Mouse (Mus musculus) neural tube, embryonic 11.5 days (tissue): Measurements from ENCODE around the gene Lrrc8b. TPM values are rescaled to one million over a fixed set of nuclear protein-coding genes. Genes with fewer than 3 reads are reported as not detected.
A peak's percentile ranks its signal among the peaks of the same experiment; 100 is the strongest.

Experiments
- ATAC-seq: fragments of 200-750 bp; cut with Nextera tagmentation; 2 replicates; pipeline ENCODE4 v1.8.0; 2017; ENCODE audit warnings: moderate number of reproducible peaks, mild to moderate bottlenecking, moderate TSS enrichment, moderate library complexity; ENCODE audit not compliant: insufficient read depth, low FRiP score, low TSS enrichment
- DNase-seq: peaks from one replicate; pipeline ENCODE4 v3.0.0-alpha.2; 2015; ENCODE audit warnings: low spot score
- H3K27ac ChIP-seq: fragments of 300-500 bp; sonication (generic); 2 replicates; pipeline ENCODE4 v1.5.1; 2014; ENCODE audit warnings: low read depth, mild to moderate bottlenecking, low read length
- H3K27me3 ChIP-seq: fragments of 300-500 bp; sonication (generic); 2 replicates; pipeline ENCODE4 v1.6.1; 2014; ENCODE audit warnings: mild to moderate bottlenecking, low read length, mixed read lengths; ENCODE audit not compliant: control insufficient read depth, insufficient read depth
- H3K36me3 ChIP-seq: fragments of 300-500 bp; sonication (generic); 2 replicates; pipeline ENCODE4 v1.6.1; 2014; ENCODE audit warnings: mild to moderate bottlenecking, low read length, moderate library complexity, mixed read lengths; ENCODE audit not compliant: control insufficient read depth, insufficient read depth
- H3K4me1 ChIP-seq: fragments of 300-500 bp; sonication (generic); 2 replicates; pipeline ENCODE4 v1.6.1; 2014; ENCODE audit warnings: low read length, mixed read lengths; ENCODE audit not compliant: control insufficient read depth, insufficient read depth
- H3K4me2 ChIP-seq: fragments of 300-500 bp; sonication (generic); 2 replicates; pipeline ENCODE4 v1.6.1; 2014; ENCODE audit warnings: low read depth, mild to moderate bottlenecking, moderate library complexity
- H3K4me3 ChIP-seq: fragments of 300-500 bp; sonication (generic); 2 replicates; pipeline ENCODE4 v1.5.1; 2014; ENCODE audit warnings: low read depth, low read length
- H3K9ac ChIP-seq: fragments of 300-500 bp; sonication (generic); 2 replicates; pipeline ENCODE4 v1.6.1; 2014; ENCODE audit warnings: mild to moderate bottlenecking, low read length
- H3K9me3 ChIP-seq: fragments of 300-500 bp; sonication (generic); 2 replicates; pipeline ENCODE4 v1.6.1; 2016; ENCODE audit warnings: low read length; ENCODE audit not compliant: control insufficient read depth
- WGBS: fragments of 180-500 bp; shearing (Covaris S2); extraction: QIAGEN DNeasy Blood & Tissue Kit; methylation state at CpG from one replicate; pipeline ENCODE4 v1.1.7; 2014; 5-methylcytosine and 5-hydroxymethylcytosine counted together
- polyA plus RNA-seq: library from polyadenylated mRNA; unstranded; fragments of >200 nt; fragmentation: Nextera tagmentation; extraction: Ambion mirVana; gene quantifications from 2 replicates; pipeline ENCODE4 v1.2.1, GENCODE M21; 2014

Lrrc8b gene
- polyA plus RNA-seq, 1 experiment from 2014 or later = 14.8 TPM

GRCm38 (mm10) chr5:105401536-105401935, 14.0 kb upstream of the Lrrc8b start:
- no peak for ATAC-seq
- Histone ChIP-seq H3K36me3 (no peaks in the 10 kb centered on the region), H3K4me2 (no peak overlapping the region), H3K4me3 (no peak overlapping the region), H3K4me1 (0 out of 2 replicates have a peak, but pooled peaks cover 3% of the 10 kb centered on the region), H3K9ac (no peak overlapping the region), H3K27ac (no peak overlapping the region), H3K9me3 (no peaks in the 10 kb centered on the region), H3K27me3 (no peaks in the 10 kb centered on the region)
- WGBS = 90% methylated on average over 5 of the region's 6 CpGs
- no peak for DNase-seq

DNA sequence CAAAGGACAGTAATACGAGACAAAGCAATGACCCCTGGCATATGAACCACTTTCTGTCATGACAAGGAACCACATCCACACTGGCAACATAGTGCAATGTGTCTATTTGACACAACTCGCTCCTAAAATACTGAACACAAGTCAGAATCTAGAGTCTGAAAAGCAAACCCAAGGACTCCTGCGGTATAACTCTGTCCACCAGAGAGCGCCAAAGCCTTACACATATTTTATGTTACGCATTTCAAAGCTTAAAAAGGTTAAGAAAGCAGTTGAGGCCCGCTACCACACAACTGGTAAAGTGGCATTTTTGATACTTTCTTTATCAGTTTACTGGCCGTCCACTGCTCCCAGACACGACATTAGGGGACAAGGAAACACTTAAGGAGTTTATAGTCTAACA, 10.6 kb upstream of the Lrrc8b start:
- H3K9me3 ChIP-seq = no peaks in the 10 kb centered on the region
- H3K27me3 ChIP-seq = no peaks in the 10 kb centered on the region
- ATAC-seq (no peak), DNase-seq (peak; percentile 80)
- no peaks in the 10 kb centered on the region for H3K4me1 ChIP-seq
- WGBS = 11% methylated on average over 8 of the region's 8 CpGs
- no peak overlapping the region for H3K9ac ChIP-seq
- H3K27ac ChIP-seq = no peak overlapping the region
- H3K36me3 ChIP-seq = no peaks in the 10 kb centered on the region
- no peak overlapping the region for H3K4me2 ChIP-seq
- H3K4me3 ChIP-seq = no peak overlapping the region

DNA sequence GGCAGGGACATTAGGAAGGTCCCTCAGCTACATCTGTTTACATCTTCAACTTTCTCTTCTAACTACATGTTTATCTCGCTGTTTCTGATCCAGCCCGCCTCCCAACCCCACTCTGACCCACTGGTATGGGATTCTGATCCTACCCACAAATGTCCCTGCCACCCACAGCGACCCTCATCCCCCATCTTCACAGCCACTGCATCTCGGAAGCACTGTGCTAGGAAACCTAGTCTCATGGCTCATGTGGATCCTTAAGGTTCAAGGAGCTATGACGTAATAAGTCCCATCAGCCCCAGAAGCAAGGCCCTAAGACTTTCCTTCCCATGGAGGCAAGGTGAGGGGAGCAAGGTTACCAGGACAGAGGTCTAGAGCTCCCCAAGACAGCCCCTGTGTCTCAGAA, 7.9 kb upstream of the Lrrc8b start:
- WGBS = 87% methylated on average over 5 of the region's 5 CpGs
- no peak for DNase-seq
- H3K27me3 ChIP-seq = no peaks in the 10 kb centered on the region
- H3K4me1 ChIP-seq = no peaks in the 10 kb centered on the region
- no peak overlapping the region for H3K9ac ChIP-seq
- H3K27ac ChIP-seq = no peak overlapping the region
- no peak overlapping the region for H3K4me2 ChIP-seq
- no peak for ATAC-seq
- no peaks in the 10 kb centered on the region for H3K36me3 ChIP-seq
- H3K4me3 ChIP-seq = no peak overlapping the region
- H3K9me3 ChIP-seq = no peaks in the 10 kb centered on the region

GRCm38 (mm10) chr5:105409092-105409491, 6.5 kb upstream of the Lrrc8b start:
- no peak overlapping the region for H3K27ac ChIP-seq
- no peaks in the 10 kb centered on the region for H3K36me3 ChIP-seq
- H3K9me3 ChIP-seq = no peaks in the 10 kb centered on the region
- H3K4me1 ChIP-seq = no peaks in the 10 kb centered on the region
- WGBS = 93% methylated on average over 4 of the region's 4 CpGs
- no peak for ATAC-seq
- no peak overlapping the region for H3K4me3 ChIP-seq
- no peaks in the 10 kb centered on the region for H3K27me3 ChIP-seq
- H3K9ac ChIP-seq = no peak overlapping the region
- DNase-seq = no peak
- H3K4me2 ChIP-seq = no peak overlapping the region

DNA sequence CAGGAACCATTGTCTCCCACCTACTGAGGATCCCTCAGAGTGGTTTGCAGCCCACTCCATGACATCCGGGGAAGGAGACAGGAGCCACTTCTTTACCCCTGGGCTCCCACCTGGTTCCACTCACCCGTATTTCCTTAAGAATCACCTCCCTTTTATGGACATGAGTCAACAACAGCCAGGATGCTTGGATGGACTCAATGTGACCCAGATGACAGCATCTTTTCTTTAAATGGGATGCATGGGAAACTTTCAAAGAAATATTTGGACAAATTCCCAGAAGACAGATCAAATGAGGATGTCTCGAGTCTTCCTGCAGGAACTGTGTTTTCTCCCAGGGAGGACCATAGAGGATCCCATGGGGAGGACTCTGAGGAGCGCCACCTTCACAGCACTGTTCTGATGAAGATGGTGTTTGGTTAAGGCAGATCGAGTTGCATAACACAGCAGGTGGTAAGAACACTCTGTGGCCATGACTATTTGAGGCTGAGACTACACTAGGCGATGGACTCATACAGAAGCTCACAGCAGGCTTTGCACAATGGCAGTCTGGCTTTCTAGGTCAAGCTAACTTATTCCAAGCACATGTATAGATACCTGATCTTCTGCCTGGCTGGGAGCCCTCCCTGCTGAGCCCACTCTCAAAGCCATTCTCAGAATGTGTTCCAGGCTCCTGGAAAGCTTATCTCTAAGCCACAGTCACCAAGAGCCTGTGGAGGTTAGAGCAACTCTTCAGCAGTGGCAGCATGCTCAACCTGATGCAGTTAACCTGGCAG, 4.9 kb upstream of the Lrrc8b start:
- Histone ChIP-seq H3K36me3 (no peaks in the 10 kb centered on the region), H3K4me1 (no peaks in the 10 kb centered on the region), H3K27ac (no peak overlapping the region), H3K9ac (no peak overlapping the region), H3K9me3 (no peaks in the 10 kb centered on the region), H3K27me3 (no peaks in the 10 kb centered on the region), H3K4me2 (no peak overlapping the region), H3K4me3 (no peak overlapping the region)
- ATAC-seq = no peak
- no peak for DNase-seq
- 62% methylated on average over 6 of the region's 6 CpGs for WGBS

DNA sequence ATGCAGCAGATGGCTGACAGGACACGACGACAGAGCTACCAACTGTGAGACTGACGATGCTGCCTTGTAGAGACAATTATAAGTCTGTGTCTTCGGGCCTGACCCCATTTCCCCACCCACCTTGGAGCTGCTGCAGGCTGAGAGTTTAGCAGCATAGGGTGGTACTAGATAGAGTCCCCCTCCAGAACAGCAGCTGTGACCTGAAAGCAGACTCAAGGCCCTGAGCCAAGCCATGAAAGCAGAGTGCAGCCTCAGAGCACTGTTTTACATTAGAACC, 4.3 kb upstream of the Lrrc8b start:
- Histone ChIP-seq H3K27ac (no peak overlapping the region), H3K9me3 (no peaks in the 10 kb centered on the region), H3K36me3 (no peaks in the 10 kb centered on the region), H3K4me1 (no peaks in the 10 kb centered on the region), H3K27me3 (no peaks in the 10 kb centered on the region), H3K4me3 (no peak overlapping the region), H3K4me2 (no peak overlapping the region), H3K9ac (no peak overlapping the region)
- WGBS = 55% methylated on average over 4 of the region's 4 CpGs
- DNase-seq (no peak), ATAC-seq (no peak)

DNA sequence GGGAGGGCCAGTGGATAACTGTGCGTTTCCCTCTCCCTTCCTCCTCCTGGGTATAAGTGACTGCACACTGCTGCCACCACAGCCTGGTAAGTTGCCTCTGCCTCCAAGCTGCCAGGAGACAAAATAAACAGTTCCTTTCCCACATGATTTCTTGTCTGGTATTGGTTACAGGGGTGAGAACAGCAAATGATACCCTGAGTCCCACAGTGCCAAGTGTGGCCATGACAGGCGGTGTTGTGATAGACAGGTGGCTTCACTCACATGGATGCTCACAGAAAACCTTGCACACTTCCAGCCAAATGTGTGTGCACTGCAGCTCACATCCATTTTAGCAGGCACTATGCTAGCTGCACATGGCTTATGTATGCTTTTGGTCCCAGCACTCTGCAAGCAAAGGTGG, 3.8 kb upstream of the Lrrc8b start:
- WGBS = 89% methylated on average over 2 of the region's 2 CpGs
- Histone ChIP-seq H3K4me1 (peaks cover 2% of the 10 kb centered on the region; the same call in 1 of the 2 replicates), H3K9me3 (no peaks in the 10 kb centered on the region), H3K4me2 (no peak overlapping the region), H3K4me3 (no peak overlapping the region), H3K27me3 (no peaks in the 10 kb centered on the region), H3K36me3 (no peaks in the 10 kb centered on the region), H3K9ac (no peak overlapping the region), H3K27ac (no peak overlapping the region)
- ATAC-seq (no peak), DNase-seq (no peak)

GRCm38 (mm10) chr5:105412634-105413033, 2.9 kb upstream of the Lrrc8b start:
- H3K9me3 ChIP-seq = no peaks in the 10 kb centered on the region
- ATAC-seq (no peak), DNase-seq (no peak)
- no peaks in the 10 kb centered on the region for H3K36me3 ChIP-seq
- H3K4me1 ChIP-seq = peaks cover 2% of the 10 kb centered on the region; the same call in 1 of the 2 replicates
- H3K4me2 ChIP-seq = no peak overlapping the region
- H3K9ac ChIP-seq = no peak overlapping the region
- H3K27ac ChIP-seq = no peak overlapping the region
- H3K4me3 ChIP-seq = no peak overlapping the region
- H3K27me3 ChIP-seq = no peaks in the 10 kb centered on the region
- WGBS = 86% methylated on average over 3 of the region's 3 CpGs

- H3K27me3 ChIP-seq = no peaks in the 10 kb centered on the region
- no peaks in the 10 kb centered on the region for H3K36me3 ChIP-seq
- H3K4me1 ChIP-seq = peaks cover 2% of the 10 kb centered on the region; the same call in 1 of the 2 replicates
- no peak overlapping the region for H3K27ac ChIP-seq
- peak overlapping the region; percentile 96 for H3K9ac ChIP-seq
- H3K4me3 ChIP-seq = peak overlapping the region; percentile 90; the same call in 1 of the 2 replicates
- peak overlapping the region; percentile 94 for H3K4me2 ChIP-seq
- ATAC-seq (no peak), DNase-seq (no peak)
- H3K9me3 ChIP-seq = no peaks in the 10 kb centered on the region
- 84% methylated on average over 12 of the region's 12 CpGs for WGBS
These were observed 1.0 kb upstream of the Lrrc8b start for GRCm38 (mm10) chr5:105414341-105415120.
